Mouse (Mus musculus) forebrain, embryonic 10.5 days (tissue): ENCODE measurements around the gene Gstm4. TPM values are rescaled to one million over a fixed set of nuclear protein-coding genes. Genes with fewer than 3 reads are reported as not detected.

Source experiments
- DNase-seq: peaks from one replicate; pipeline ENCODE4 v3.0.0-alpha.2; 2017; ENCODE audit warnings: low spot score; ENCODE audit errors: extremely low spot score
- H3K27ac ChIP-seq: fragments of 300-500 bp; sonication (generic); 2 replicates; pipeline ENCODE4 v1.5.1; 2016; ENCODE audit warnings: mild to moderate bottlenecking
- H3K27me3 ChIP-seq: fragments of 300-500 bp; sonication (generic); 2 replicates; pipeline ENCODE4 v1.6.1; 2016; ENCODE audit warnings: mild to moderate bottlenecking; ENCODE audit not compliant: poor library complexity, severe bottlenecking
- H3K36me3 ChIP-seq: fragments of 300-500 bp; sonication (generic); replicated peaks from 2 replicates; pipeline ENCODE4 v1.6.1; 2016; ENCODE audit warnings: mild to moderate bottlenecking, moderate library complexity
- H3K4me1 ChIP-seq: fragments of 300-500 bp; sonication (generic); 2 replicates; pipeline ENCODE4 v1.6.1; 2016
- H3K4me3 ChIP-seq: fragments of 300-500 bp; sonication (generic); 2 replicates; pipeline ENCODE4 v1.5.1; 2016; ENCODE audit warnings: mild to moderate bottlenecking, moderate library complexity
- H3K9me3 ChIP-seq: fragments of 300-500 bp; sonication (generic); 2 replicates; pipeline ENCODE4 v1.6.1; 2016; ENCODE audit warnings: mild to moderate bottlenecking, moderate library complexity
- WGBS: fragments of 180-500 bp; shearing (Covaris S2); methylation state at CpG from one replicate; pipeline ENCODE4 v1.1.7; 2016; 5-methylcytosine and 5-hydroxymethylcytosine counted together
- polyA plus RNA-seq: library from polyadenylated mRNA; unstranded; fragments of >200 nt; fragmentation: Nextera tagmentation; extraction: Ambion mirVana; gene quantifications from 2 replicates; pipeline ENCODE4 v1.2.1, GENCODE M21; 2016

Gene Gstm4
- polyA plus RNA-seq, 1 experiment from 2014 or later = 14.2 TPM

GRCm38 (mm10) chr3:108084767-108085270 lies 40.1 kb upstream of the Gstm4 start:
- WGBS = 21% methylated on average over 13 of the region's 13 CpGs
- Histone ChIP-seq H3K4me3 (peak overlapping the region; percentile 85), H3K27me3 (no peaks in the 10 kb centered on the region), H3K9me3 (no peaks in the 10 kb centered on the region), H3K27ac (peak overlapping the region; percentile 92), H3K4me1 (peaks cover 89% of the 10 kb centered on the region), H3K36me3 (peaks cover 13% of the 10 kb centered on the region)
- DNase-seq = no peak

- WGBS = 89% methylated on average over 4 of the region's 4 CpGs
- Histone ChIP-seq H3K36me3 (peaks cover 22% of the 10 kb centered on the region), H3K27me3 (no peaks in the 10 kb centered on the region), H3K4me3 (peak overlapping the region; percentile 85), H3K9me3 (no peaks in the 10 kb centered on the region), H3K27ac (no peak overlapping the region; the same call in 1 of the 2 replicates), H3K4me1 (peaks cover 80% of the 10 kb centered on the region)
- DNase-seq = no peak
Observed at GRCm38 (mm10) chr3:108083904-108084407, 39.3 kb upstream of the Gstm4 start.

GRCm38 (mm10) chr3:108083161-108083560 lies 38.5 kb upstream of the Gstm4 start:
- Histone ChIP-seq H3K4me3 (no peak overlapping the region), H3K27me3 (no peaks in the 10 kb centered on the region), H3K9me3 (no peaks in the 10 kb centered on the region), H3K27ac (peak overlapping the region; percentile 70), H3K4me1 (peaks cover 73% of the 10 kb centered on the region), H3K36me3 (peaks cover 28% of the 10 kb centered on the region)
- no peak for DNase-seq
- 57% methylated on average over 2 of the region's 2 CpGs for WGBS

- peaks cover 70% of the 10 kb centered on the region for H3K4me1 ChIP-seq
- no peaks in the 10 kb centered on the region for H3K27me3 ChIP-seq
- H3K4me3 ChIP-seq = peak overlapping the region; percentile 23; the same call in 1 of the 2 replicates
- H3K9me3 ChIP-seq = no peaks in the 10 kb centered on the region
- WGBS = 74% methylated on average over 1 of the region's 1 CpGs
- no peak for DNase-seq
- H3K27ac ChIP-seq = peak overlapping the region; percentile 70
- H3K36me3 ChIP-seq = peaks cover 36% of the 10 kb centered on the region
Observed at GRCm38 (mm10) chr3:108082251-108082875, 37.7 kb upstream of the Gstm4 start.

- H3K4me1 ChIP-seq = peaks cover 63% of the 10 kb centered on the region
- H3K4me3 ChIP-seq = no peak overlapping the region
- H3K36me3 ChIP-seq = peaks cover 43% of the 10 kb centered on the region
- WGBS = 77% methylated on average over 4 of the region's 4 CpGs
- no peaks in the 10 kb centered on the region for H3K27me3 ChIP-seq
- no peaks in the 10 kb centered on the region for H3K9me3 ChIP-seq
- DNase-seq = no peak
- peak overlapping the region; percentile 70 for H3K27ac ChIP-seq
Observed at GRCm38 (mm10) chr3:108081681-108082080, 37.0 kb upstream of the Gstm4 start.

GRCm38 (mm10) chr3:108076836-108077235 lies 32.1 kb upstream of the Gstm4 start:
- Histone ChIP-seq H3K9me3 (no peaks in the 10 kb centered on the region), H3K4me1 (peaks cover 15% of the 10 kb centered on the region), H3K36me3 (peaks cover 88% of the 10 kb centered on the region), H3K4me3 (no peak overlapping the region), H3K27ac (no peak overlapping the region), H3K27me3 (no peaks in the 10 kb centered on the region)
- 95% methylated on average over 9 of the region's 9 CpGs for WGBS
- no peak for DNase-seq

GRCm38 (mm10) chr3:108072983-108073569 lies 28.4 kb upstream of the Gstm4 start:
- 86% methylated on average over 10 of the region's 10 CpGs for WGBS
- no peak for DNase-seq
- no peak overlapping the region for H3K27ac ChIP-seq
- H3K27me3 ChIP-seq = no peaks in the 10 kb centered on the region
- H3K4me1 ChIP-seq = no peaks in the 10 kb centered on the region
- H3K9me3 ChIP-seq = no peaks in the 10 kb centered on the region
- no peak overlapping the region for H3K4me3 ChIP-seq
- peaks cover 61% of the 10 kb centered on the region for H3K36me3 ChIP-seq

- DNase-seq = peak; percentile 59
- 69% methylated on average over 10 of the region's 10 CpGs for WGBS
- no peaks in the 10 kb centered on the region for H3K4me1 ChIP-seq
- peaks cover 37% of the 10 kb centered on the region for H3K36me3 ChIP-seq
- no peak overlapping the region for H3K27ac ChIP-seq
- H3K4me3 ChIP-seq = no peak overlapping the region
- no peaks in the 10 kb centered on the region for H3K27me3 ChIP-seq
- H3K9me3 ChIP-seq = no peaks in the 10 kb centered on the region
Observed at GRCm38 (mm10) chr3:108070295-108071293, 25.9 kb upstream of the Gstm4 start.

GRCm38 (mm10) chr3:108069231-108069870 lies 24.7 kb upstream of the Gstm4 start:
- DNase-seq = no peak
- WGBS = 79% methylated on average over 13 of the region's 13 CpGs
- Histone ChIP-seq H3K36me3 (peaks cover 24% of the 10 kb centered on the region), H3K27me3 (no peaks in the 10 kb centered on the region), H3K9me3 (no peaks in the 10 kb centered on the region), H3K4me1 (no peaks in the 10 kb centered on the region), H3K27ac (no peak overlapping the region), H3K4me3 (no peak overlapping the region)

GRCm38 (mm10) chr3:108068826-108069225 lies 24.1 kb upstream of the Gstm4 start:
- Histone ChIP-seq H3K27me3 (no peaks in the 10 kb centered on the region), H3K36me3 (peaks cover 19% of the 10 kb centered on the region), H3K4me3 (no peak overlapping the region), H3K9me3 (no peaks in the 10 kb centered on the region), H3K27ac (no peak overlapping the region), H3K4me1 (no peaks in the 10 kb centered on the region)
- WGBS = 45% methylated on average over 1 of the region's 1 CpGs
- no peak for DNase-seq

- H3K36me3 ChIP-seq = peaks cover 6% of the 10 kb centered on the region; the same call in 1 of the 2 replicates
- no peak overlapping the region for H3K27ac ChIP-seq
- no peaks in the 10 kb centered on the region for H3K27me3 ChIP-seq
- no peak overlapping the region for H3K4me3 ChIP-seq
- 79% methylated on average over 6 of the region's 6 CpGs for WGBS
- DNase-seq = no peak
- no peaks in the 10 kb centered on the region for H3K9me3 ChIP-seq
- no peaks in the 10 kb centered on the region for H3K4me1 ChIP-seq
Observed at GRCm38 (mm10) chr3:108067370-108067934, 22.8 kb upstream of the Gstm4 start.

- no peak overlapping the region for H3K4me3 ChIP-seq
- 87% methylated on average over 9 of the region's 9 CpGs for WGBS
- no peaks in the 10 kb centered on the region for H3K4me1 ChIP-seq
- no peaks in the 10 kb centered on the region for H3K9me3 ChIP-seq
- H3K36me3 ChIP-seq = no peaks in the 10 kb centered on the region
- no peak for DNase-seq
- H3K27me3 ChIP-seq = no peaks in the 10 kb centered on the region
- no peak overlapping the region for H3K27ac ChIP-seq
Observed at GRCm38 (mm10) chr3:108065551-108065950, 20.9 kb upstream of the Gstm4 start.
